Mouse (Mus musculus) embryonic facial prominence, embryonic 15.5 days (tissue): ENCODE data around the gene Mcub. TPM values are rescaled to one million over a fixed set of nuclear protein-coding genes. Genes with fewer than 3 reads are reported as not detected.

Source experiments
- ATAC-seq: fragments of 200-750 bp; cut with Nextera tagmentation; 2 replicates; pipeline ENCODE4 v1.8.0; 2017; ENCODE audit warnings: low read depth, moderate TSS enrichment; ENCODE audit not compliant: insufficient number of reproducible peaks, low FRiP score, low TSS enrichment
- H3K27ac ChIP-seq: fragments of 300-500 bp; sonication (generic); replicated peaks from 2 replicates; pipeline ENCODE4 v1.5.1; 2015; ENCODE audit warnings: mild to moderate bottlenecking, inconsistent platforms
- H3K27me3 ChIP-seq: fragments of 300-500 bp; sonication (generic); 2 replicates; pipeline ENCODE4 v1.6.1; 2015; ENCODE audit warnings: inconsistent platforms
- H3K36me3 ChIP-seq: fragments of 300-500 bp; sonication (generic); 2 replicates; pipeline ENCODE4 v1.6.1; 2015; ENCODE audit warnings: mild to moderate bottlenecking, inconsistent platforms
- H3K4me1 ChIP-seq: fragments of 300-500 bp; sonication (generic); 2 replicates; pipeline ENCODE4 v1.6.1; 2015; ENCODE audit warnings: inconsistent platforms
- H3K4me2 ChIP-seq: fragments of 300-500 bp; sonication (generic); replicated peaks from 2 replicates; pipeline ENCODE4 v1.6.1; 2015; ENCODE audit warnings: mild to moderate bottlenecking, inconsistent platforms
- H3K4me3 ChIP-seq: fragments of 300-500 bp; sonication (generic); replicated peaks from 2 replicates; pipeline ENCODE4 v1.5.1; 2015; ENCODE audit warnings: mild to moderate bottlenecking, inconsistent platforms
- H3K9ac ChIP-seq: fragments of 300-500 bp; sonication (generic); 2 replicates; pipeline ENCODE4 v1.6.1; 2015; ENCODE audit warnings: inconsistent platforms
- H3K9me3 ChIP-seq: fragments of 300-500 bp; sonication (generic); replicated peaks from 2 replicates; pipeline ENCODE4 v1.6.1; 2016; ENCODE audit warnings: inconsistent platforms
- WGBS: fragments of 180-500 bp; shearing (Covaris S2); methylation state at CpG from one replicate; pipeline ENCODE4 v1.1.7; 2015; 5-methylcytosine and 5-hydroxymethylcytosine counted together
- polyA plus RNA-seq: library from polyadenylated mRNA; unstranded; fragments of >200 nt; fragmentation: Nextera tagmentation; extraction: Ambion mirVana; gene quantifications from 2 replicates; pipeline ENCODE4 v1.2.1, GENCODE M21; 2015

The Mcub gene
- 5.9 and 7.3 TPM in 2 replicates for polyA plus RNA-seq

- H3K4me3 ChIP-seq: peak within 1 kb of the TSS; percentile 62
- peak within 1 kb of the TSS; percentile 54 for H3K9ac ChIP-seq
- H3K4me1 ChIP-seq: peaks cover 21% of the 10 kb centered on the region
- H3K4me2 ChIP-seq: peak within 1 kb of the TSS; percentile 99
- H3K36me3 ChIP-seq: no peaks in the 10 kb centered on the region
- H3K27ac ChIP-seq: 0 out of 2 replicates have a peak within 1 kb of the TSS, but pooled peaks have one; percentile 34
- peaks cover 19% of the 10 kb centered on the region for H3K27me3 ChIP-seq
- H3K9me3 ChIP-seq: no peaks in the 10 kb centered on the region
- under 1% methylated on average over 63 of the region's 63 CpGs for WGBS
- peak; percentile 58 for ATAC-seq
These were observed at the start of gene Mcub for GRCm38 (mm10) chr3:129969432-129970395. Gene Mcub (minus strand): TSS chr3:129970206.

GRCm38 (mm10) chr3:130012943-130013342 is 42.9 kb upstream of the Mcub start:
- no peak overlapping the region for H3K27ac ChIP-seq
- no peaks in the 10 kb centered on the region for H3K27me3 ChIP-seq
- no peak for ATAC-seq
- no peaks in the 10 kb centered on the region for H3K4me1 ChIP-seq
- peaks cover 24% of the 10 kb centered on the region for H3K36me3 ChIP-seq
- no peaks in the 10 kb centered on the region for H3K9me3 ChIP-seq
- H3K4me3 ChIP-seq: no peak overlapping the region
- WGBS: 64% methylated on average over 2 of the region's 2 CpGs
- H3K9ac ChIP-seq: no peak overlapping the region
- no peak overlapping the region for H3K4me2 ChIP-seq

GRCm38 (mm10) chr3:130011236-130011635 is 41.2 kb upstream of the Mcub start:
- WGBS: 61% methylated on average over 1 of the region's 1 CpGs

GRCm38 (mm10) chr3:130006141-130006540 is 36.1 kb upstream of the Mcub start:
- H3K27me3 ChIP-seq: no peaks in the 10 kb centered on the region
- no peaks in the 10 kb centered on the region for H3K9me3 ChIP-seq
- H3K36me3 ChIP-seq: peaks cover 67% of the 10 kb centered on the region
- no peak overlapping the region for H3K4me2 ChIP-seq
- no peak overlapping the region for H3K9ac ChIP-seq
- H3K4me1 ChIP-seq: no peaks in the 10 kb centered on the region
- H3K4me3 ChIP-seq: no peak overlapping the region
- H3K27ac ChIP-seq: no peak overlapping the region
- WGBS: 93% methylated on average over 7 of the region's 7 CpGs
- ATAC-seq: no peak

More at GRCm38 (mm10) chr3:130011236-130011635, 41.2 kb upstream of the Mcub start:
- no peaks in the 10 kb centered on the region for H3K9me3 ChIP-seq
- H3K36me3 ChIP-seq: peaks cover 30% of the 10 kb centered on the region
- no peak overlapping the region for H3K9ac ChIP-seq
- no peak overlapping the region for H3K4me3 ChIP-seq
- no peak for ATAC-seq
- H3K4me2 ChIP-seq: no peak overlapping the region
- no peaks in the 10 kb centered on the region for H3K27me3 ChIP-seq
- H3K4me1 ChIP-seq: no peaks in the 10 kb centered on the region
- H3K27ac ChIP-seq: no peak overlapping the region

- H3K9ac ChIP-seq: no peak overlapping the region
- no peak overlapping the region for H3K4me3 ChIP-seq
- H3K4me2 ChIP-seq: no peak overlapping the region
- ATAC-seq: no peak
- H3K4me1 ChIP-seq: no peaks in the 10 kb centered on the region
- WGBS: 94% methylated on average over 11 of the region's 11 CpGs
- no peaks in the 10 kb centered on the region for H3K27me3 ChIP-seq
- no peaks in the 10 kb centered on the region for H3K9me3 ChIP-seq
- no peak overlapping the region for H3K27ac ChIP-seq
- peaks cover 88% of the 10 kb centered on the region for H3K36me3 ChIP-seq
These were observed 30.9 kb upstream of the Mcub start for GRCm38 (mm10) chr3:130000926-130001325.

- no peaks in the 10 kb centered on the region for H3K27me3 ChIP-seq
- 87% methylated on average over 6 of the region's 6 CpGs for WGBS
- no peak overlapping the region for H3K4me2 ChIP-seq
- ATAC-seq: no peak
- no peak overlapping the region for H3K27ac ChIP-seq
- H3K4me1 ChIP-seq: no peaks in the 10 kb centered on the region
- no peaks in the 10 kb centered on the region for H3K9me3 ChIP-seq
- H3K36me3 ChIP-seq: peaks cover 87% of the 10 kb centered on the region
- H3K9ac ChIP-seq: no peak overlapping the region
- no peak overlapping the region for H3K4me3 ChIP-seq
These were observed 28.5 kb upstream of the Mcub start for GRCm38 (mm10) chr3:129998526-129998925.

GRCm38 (mm10) chr3:129998001-129998400 is 28.0 kb upstream of the Mcub start:
- ATAC-seq: no peak
- Histone ChIP-seq H3K36me3 (peaks cover 87% of the 10 kb centered on the region), H3K4me3 (no peak overlapping the region), H3K9me3 (no peaks in the 10 kb centered on the region), H3K27me3 (no peaks in the 10 kb centered on the region), H3K9ac (no peak overlapping the region), H3K4me2 (no peak overlapping the region), H3K4me1 (no peaks in the 10 kb centered on the region), H3K27ac (no peak overlapping the region)
- 87% methylated on average over 7 of the region's 7 CpGs for WGBS

GRCm38 (mm10) chr3:129997324-129997723 is 27.3 kb upstream of the Mcub start:
- H3K4me3 ChIP-seq: no peak overlapping the region
- no peaks in the 10 kb centered on the region for H3K27me3 ChIP-seq
- no peak overlapping the region for H3K9ac ChIP-seq
- WGBS: 84% methylated on average over 3 of the region's 3 CpGs
- H3K4me2 ChIP-seq: no peak overlapping the region
- H3K9me3 ChIP-seq: no peaks in the 10 kb centered on the region
- ATAC-seq: no peak
- no peaks in the 10 kb centered on the region for H3K4me1 ChIP-seq
- no peak overlapping the region for H3K27ac ChIP-seq
- peaks cover 87% of the 10 kb centered on the region for H3K36me3 ChIP-seq

- H3K27me3 ChIP-seq: no peaks in the 10 kb centered on the region
- H3K36me3 ChIP-seq: peaks cover 86% of the 10 kb centered on the region
- H3K9ac ChIP-seq: no peak overlapping the region
- no peaks in the 10 kb centered on the region for H3K9me3 ChIP-seq
- WGBS: 95% methylated on average over 13 of the region's 13 CpGs
- H3K4me3 ChIP-seq: no peak overlapping the region
- H3K4me2 ChIP-seq: no peak overlapping the region
- no peaks in the 10 kb centered on the region for H3K4me1 ChIP-seq
- no peak for ATAC-seq
- H3K27ac ChIP-seq: no peak overlapping the region
These were observed 17.3 kb upstream of the Mcub start for GRCm38 (mm10) chr3:129987297-129987696.

GRCm38 (mm10) chr3:129985335-129985734 is 15.3 kb upstream of the Mcub start:
- no peak for ATAC-seq
- H3K4me3 ChIP-seq: no peak overlapping the region
- H3K4me2 ChIP-seq: no peak overlapping the region
- WGBS: 88% methylated on average over 4 of the region's 4 CpGs
- H3K36me3 ChIP-seq: peaks cover 78% of the 10 kb centered on the region
- H3K9me3 ChIP-seq: no peaks in the 10 kb centered on the region
- H3K4me1 ChIP-seq: no peaks in the 10 kb centered on the region
- H3K27ac ChIP-seq: no peak overlapping the region
- no peaks in the 10 kb centered on the region for H3K27me3 ChIP-seq
- no peak overlapping the region for H3K9ac ChIP-seq

- H3K4me2 ChIP-seq: no peak overlapping the region
- H3K27me3 ChIP-seq: no peaks in the 10 kb centered on the region
- H3K9ac ChIP-seq: no peak overlapping the region
- H3K4me1 ChIP-seq: no peaks in the 10 kb centered on the region
- H3K36me3 ChIP-seq: peaks cover 73% of the 10 kb centered on the region
- no peak overlapping the region for H3K27ac ChIP-seq
- H3K4me3 ChIP-seq: no peak overlapping the region
- ATAC-seq: no peak
- WGBS: 90% methylated on average over 5 of the region's 5 CpGs
- H3K9me3 ChIP-seq: no peaks in the 10 kb centered on the region
These were observed 14.8 kb upstream of the Mcub start for GRCm38 (mm10) chr3:129984797-129985196.
